Mouse (Mus musculus): ENCODE results near the gene Fndc5.

- TF ChIP-seq CTCF (IDR thresholded peaks at IDR 0.05; ENCODE audit: borderline replicate concordance, extremely low read depth, insufficient read depth, insufficient read length): no peak
- TF ChIP-seq POLR2A (IDR thresholded peaks at IDR 0.05; ENCODE audit: borderline replicate concordance, extremely low read depth, insufficient read depth, insufficient read length, poor library complexity, severe bottlenecking): no peak
Measured at GRCm38 (mm10) chr4:129125736-129126451, 10.9 kb upstream of the Fndc5 start.
